Mouse (Mus musculus) midbrain, embryonic 13.5 days (tissue): ENCODE results near the gene Adamts15. TPM values are rescaled to one million over a fixed set of nuclear protein-coding genes. Genes with fewer than 3 reads are reported as not detected.

ENCODE experiments used
- ATAC-seq: fragments of 200-750 bp; cut with Nextera tagmentation; 2 replicates; pipeline ENCODE4 v1.8.0; 2017; ENCODE audit warnings: mild to moderate bottlenecking, moderate TSS enrichment, moderate library complexity
- H3K27ac ChIP-seq: fragments of 300-500 bp; sonication (generic); 2 replicates; pipeline ENCODE4 v1.5.1; 2015; ENCODE audit warnings: inconsistent platforms, mild to moderate bottlenecking, moderate library complexity
- H3K27me3 ChIP-seq: fragments of 300-500 bp; sonication (generic); 2 replicates; pipeline ENCODE4 v1.6.1; 2015; ENCODE audit warnings: mild to moderate bottlenecking, inconsistent platforms
- H3K36me3 ChIP-seq: fragments of 300-500 bp; sonication (generic); 2 replicates; pipeline ENCODE4 v1.6.1; 2015; ENCODE audit warnings: mild to moderate bottlenecking, inconsistent platforms
- H3K4me1 ChIP-seq: fragments of 300-500 bp; sonication (generic); replicated peaks from 2 replicates; pipeline ENCODE4 v1.6.1; 2015; ENCODE audit warnings: inconsistent platforms
- H3K4me2 ChIP-seq: fragments of 300-500 bp; sonication (generic); replicated peaks from 2 replicates; pipeline ENCODE4 v1.6.1; 2015; ENCODE audit warnings: moderate library complexity, mild to moderate bottlenecking, inconsistent platforms
- H3K4me3 ChIP-seq: fragments of 300-500 bp; sonication (generic); replicated peaks from 2 replicates; pipeline ENCODE4 v1.5.1; 2015; ENCODE audit warnings: mild to moderate bottlenecking, inconsistent platforms
- H3K9ac ChIP-seq: fragments of 300-500 bp; sonication (generic); replicated peaks from 2 replicates; pipeline ENCODE4 v1.6.1; 2015; ENCODE audit warnings: mild to moderate bottlenecking, inconsistent platforms
- H3K9me3 ChIP-seq: fragments of 300-500 bp; sonication (generic); 2 replicates; pipeline ENCODE4 v1.6.1; 2016; ENCODE audit warnings: mild to moderate bottlenecking, inconsistent platforms
- WGBS: fragments of 180-500 bp; shearing (Covaris S2); methylation state at CpG from one replicate; pipeline ENCODE4 v1.1.7; 2015; 5-methylcytosine and 5-hydroxymethylcytosine counted together
- polyA plus RNA-seq: library from polyadenylated mRNA; unstranded; fragments of >200 nt; fragmentation: Nextera tagmentation; extraction: Ambion mirVana; gene quantifications from 2 replicates; pipeline ENCODE4 v1.2.1, GENCODE M21; 2015

Gene Adamts15
- polyA plus RNA-seq, 1 experiment from 2014 or later, result 2.9 TPM

DNA sequence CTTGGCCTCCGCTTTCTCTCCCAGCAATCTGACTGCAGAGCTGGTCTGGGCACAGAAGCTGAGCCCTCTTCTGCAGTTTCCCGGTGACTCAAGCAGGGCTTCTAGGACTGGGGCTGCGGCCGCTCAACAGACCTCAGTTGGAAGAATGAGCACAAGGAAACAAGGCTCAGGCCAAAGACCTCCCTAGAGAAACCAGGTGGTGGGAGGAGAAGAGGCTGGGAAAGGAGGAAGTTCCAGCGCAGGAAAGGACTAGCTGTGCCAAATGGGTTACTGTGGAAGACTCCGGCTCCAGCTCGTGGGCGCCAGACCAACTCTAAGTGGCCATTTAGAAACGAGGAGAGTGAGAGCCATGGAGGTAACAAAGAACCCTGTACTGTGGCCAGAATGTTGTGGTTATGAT is 2.6 kb downstream of the Adamts15 start:
- no peak for ATAC-seq
- H3K4me2 ChIP-seq, result no peak overlapping the region
- 92% methylated on average over 9 of the region's 9 CpGs for whole genome bisulfite sequencing
- peaks cover 27% of the 10 kb centered on the region for H3K4me1 ChIP-seq
- no peak overlapping the region for H3K9ac ChIP-seq
- H3K9me3 ChIP-seq, result no peaks in the 10 kb centered on the region
- peaks cover 39% of the 10 kb centered on the region for H3K27me3 ChIP-seq
- H3K36me3 ChIP-seq, result no peaks in the 10 kb centered on the region
- H3K4me3 ChIP-seq, result no peak overlapping the region
- H3K27ac ChIP-seq, result no peak overlapping the region

DNA sequence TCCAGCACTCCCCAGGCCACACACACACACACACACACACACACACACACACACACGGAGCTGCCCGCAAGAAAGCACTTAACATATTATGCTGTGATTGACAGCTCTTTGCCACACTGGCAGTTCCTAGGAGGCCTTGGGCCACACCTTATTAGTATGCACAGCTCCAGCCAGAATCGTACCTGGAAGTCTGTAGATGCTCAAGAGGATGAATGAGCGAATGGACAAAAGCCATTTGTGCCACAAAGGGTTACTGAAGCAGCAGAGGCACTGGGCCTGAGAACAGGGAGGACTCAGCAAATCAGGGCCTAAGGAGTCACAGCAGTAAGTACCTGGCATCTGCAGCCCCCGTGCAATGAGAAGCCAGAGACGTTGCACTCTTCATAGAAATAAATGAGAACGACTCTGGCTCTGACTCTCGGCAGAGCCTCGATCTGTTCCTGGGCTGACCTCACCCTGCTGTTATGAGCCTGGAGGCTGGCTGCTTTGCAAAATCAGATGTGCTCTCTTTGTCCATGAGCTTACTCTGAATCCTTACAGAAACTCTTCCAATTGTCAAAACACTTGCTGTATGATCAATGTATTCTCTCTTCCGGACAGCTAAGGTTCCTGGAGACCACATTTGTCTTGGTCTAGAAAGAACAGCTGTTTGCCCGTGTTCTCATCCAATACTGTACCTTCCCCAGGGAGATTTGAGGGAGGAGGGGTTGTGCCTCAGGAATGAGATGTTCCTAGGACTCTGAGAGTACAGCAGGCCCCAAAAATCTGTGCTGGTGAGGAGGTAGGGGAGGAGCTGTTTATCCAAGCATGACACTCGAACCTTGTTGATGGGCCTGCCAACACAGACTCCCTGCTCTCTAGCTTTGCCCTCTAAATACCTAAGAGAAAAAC is 3.5 kb downstream of the Adamts15 start:
- Histone ChIP-seq H3K9ac (no peak overlapping the region), H3K4me3 (no peak overlapping the region), H3K4me1 (peaks cover 27% of the 10 kb centered on the region), H3K9me3 (no peaks in the 10 kb centered on the region), H3K4me2 (no peak overlapping the region; the same call in 1 of the 2 replicates), H3K27ac (no peak overlapping the region), H3K27me3 (peaks cover 39% of the 10 kb centered on the region), H3K36me3 (no peaks in the 10 kb centered on the region)
- no peak for ATAC-seq
- 49% methylated on average over 12 of the region's 12 CpGs for WGBS

DNA sequence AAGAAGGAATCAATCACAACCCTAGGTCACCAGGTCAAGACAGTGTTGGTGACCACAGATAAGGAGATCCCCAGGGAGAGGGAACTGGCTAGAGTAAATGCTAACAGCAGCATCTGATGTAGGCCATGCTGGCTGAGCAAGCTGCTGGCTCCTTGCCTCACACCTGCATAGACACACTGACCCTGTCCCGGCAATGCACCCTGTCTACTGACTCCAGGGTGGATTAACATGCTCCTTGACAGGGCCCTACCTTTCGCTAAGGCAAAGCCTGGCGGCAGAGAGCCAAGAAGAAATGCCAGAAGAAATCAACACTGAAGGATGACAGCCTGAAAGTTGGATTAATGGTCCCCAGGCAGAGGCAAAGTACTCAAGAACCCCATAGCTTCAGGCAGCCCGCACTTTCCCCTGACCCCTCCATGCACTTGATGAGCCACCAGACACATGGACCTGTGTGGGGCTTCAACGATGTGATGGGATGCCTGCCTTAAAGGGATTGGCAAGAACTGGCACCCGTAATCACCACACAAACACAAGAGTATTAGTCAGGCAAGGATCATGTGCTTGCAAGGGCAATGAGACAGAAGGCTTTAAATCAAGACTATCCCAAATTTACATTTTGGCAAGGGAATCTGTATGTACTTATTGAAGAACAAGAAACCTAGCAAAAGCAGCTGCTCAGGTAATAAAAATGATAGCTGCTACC is 5.8 kb downstream of the Adamts15 start:
- Histone ChIP-seq H3K4me3 (no peak overlapping the region), H3K4me2 (no peak overlapping the region), H3K36me3 (no peaks in the 10 kb centered on the region), H3K27me3 (peaks cover 19% of the 10 kb centered on the region), H3K4me1 (peaks cover 13% of the 10 kb centered on the region), H3K27ac (no peak overlapping the region), H3K9ac (no peak overlapping the region), H3K9me3 (no peaks in the 10 kb centered on the region)
- no peak for ATAC-seq
- 92% methylated on average over 6 of the region's 6 CpGs for WGBS

- H3K4me1 ChIP-seq, result peaks cover 9% of the 10 kb centered on the region; the same call in 1 of the 2 replicates
- no peaks in the 10 kb centered on the region for H3K36me3 ChIP-seq
- H3K9me3 ChIP-seq, result no peaks in the 10 kb centered on the region
- no peak for ATAC-seq
- no peaks in the 10 kb centered on the region for H3K27me3 ChIP-seq
- no peak overlapping the region for H3K4me2 ChIP-seq
- no peak overlapping the region for H3K9ac ChIP-seq
- 84% methylated on average over 2 of the region's 2 CpGs for WGBS
- H3K27ac ChIP-seq, result no peak overlapping the region
- no peak overlapping the region for H3K4me3 ChIP-seq
Measured at GRCm38 (mm10) chr9:30914241-30914640, 8.0 kb downstream of the Adamts15 start.

DNA sequence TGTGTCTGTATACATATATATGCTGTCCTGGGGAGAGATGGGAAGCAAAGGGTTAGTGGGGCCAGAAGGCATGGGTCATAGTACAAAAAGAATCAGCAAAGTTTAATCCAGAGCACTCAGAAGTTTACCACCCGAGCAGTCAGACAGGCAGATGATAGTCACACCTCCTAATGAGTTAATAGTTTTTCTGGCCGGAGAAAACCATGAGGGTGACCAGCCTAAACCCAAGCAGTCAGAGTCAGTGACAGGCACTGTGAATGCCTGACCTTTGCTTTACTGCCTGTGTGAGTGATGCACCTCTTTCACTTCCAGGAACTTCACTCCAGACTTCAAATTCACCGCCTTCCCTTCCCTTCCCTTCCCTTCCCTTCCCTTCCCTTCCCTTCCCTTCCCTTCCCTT is 8.8 kb downstream of the Adamts15 start:
- H3K9ac ChIP-seq, result no peak overlapping the region
- WGBS, result 81% methylated on average over 3 of the region's 3 CpGs
- H3K9me3 ChIP-seq, result no peaks in the 10 kb centered on the region
- H3K27ac ChIP-seq, result no peak overlapping the region
- no peaks in the 10 kb centered on the region for H3K27me3 ChIP-seq
- no peak for ATAC-seq
- no peaks in the 10 kb centered on the region for H3K36me3 ChIP-seq
- no peak overlapping the region for H3K4me2 ChIP-seq
- H3K4me1 ChIP-seq, result peaks cover 2% of the 10 kb centered on the region; the same call in 1 of the 2 replicates
- no peak overlapping the region for H3K4me3 ChIP-seq

DNA sequence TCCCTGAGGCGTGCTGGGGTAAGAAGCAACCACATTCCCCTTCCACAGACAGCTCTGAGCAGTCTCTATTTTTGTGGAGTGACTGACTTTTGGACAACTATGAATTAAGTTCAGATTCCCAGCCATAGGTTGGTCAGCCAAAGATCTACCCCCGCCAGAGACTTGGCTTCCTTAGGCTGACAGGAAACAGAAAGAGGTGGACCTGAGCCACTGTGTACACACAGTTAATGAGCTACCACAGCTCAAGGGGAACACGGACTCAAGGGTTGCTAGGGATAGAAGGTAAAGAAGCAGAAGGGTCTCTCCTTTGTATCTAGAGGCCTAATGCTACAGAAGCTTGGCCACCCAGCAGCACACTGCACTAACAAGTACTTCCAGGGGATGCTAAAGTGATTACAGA is 10.1 kb downstream of the Adamts15 start:
- 71% methylated on average over 3 of the region's 3 CpGs for WGBS

DNA sequence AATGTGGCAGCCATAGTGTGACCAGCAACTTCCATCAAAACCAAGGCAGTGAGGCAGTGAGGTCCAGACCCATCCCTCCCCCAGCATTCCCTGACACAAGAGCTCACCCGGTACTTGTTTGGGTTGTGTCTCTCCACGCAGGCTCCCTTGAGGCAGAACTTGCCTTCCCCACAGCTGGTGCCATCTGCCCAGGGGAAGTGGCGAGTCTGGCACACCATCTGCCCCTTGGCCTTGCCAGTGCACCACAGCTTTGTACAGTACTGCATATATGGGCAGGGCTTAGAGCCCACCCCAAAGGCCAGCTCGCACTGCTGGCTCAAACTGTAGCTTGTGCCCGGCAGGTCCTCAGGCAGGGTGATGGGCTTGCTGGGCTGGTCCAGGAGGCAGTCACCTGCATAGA is 11.8 kb downstream of the Adamts15 start:
- Histone ChIP-seq H3K27me3 (no peaks in the 10 kb centered on the region), H3K9ac (no peak overlapping the region), H3K36me3 (no peaks in the 10 kb centered on the region), H3K4me1 (no peaks in the 10 kb centered on the region), H3K4me3 (no peak overlapping the region), H3K4me2 (no peak overlapping the region), H3K9me3 (no peaks in the 10 kb centered on the region), H3K27ac (no peak overlapping the region)
- WGBS, result 89% methylated on average over 5 of the region's 5 CpGs
- ATAC-seq, result no peak

More for the DNA sequence above, 10.1 kb downstream of the Adamts15 start:
- no peak overlapping the region for H3K9ac ChIP-seq
- no peaks in the 10 kb centered on the region for H3K27me3 ChIP-seq
- H3K4me3 ChIP-seq, result no peak overlapping the region
- H3K4me2 ChIP-seq, result no peak overlapping the region
- no peak for ATAC-seq
- no peak overlapping the region for H3K27ac ChIP-seq
- no peaks in the 10 kb centered on the region for H3K36me3 ChIP-seq
- H3K4me1 ChIP-seq, result no peaks in the 10 kb centered on the region
- no peaks in the 10 kb centered on the region for H3K9me3 ChIP-seq

GRCm38 (mm10) chr9:30908973-30909372 is 13.3 kb downstream of the Adamts15 start:
- Histone ChIP-seq H3K36me3 (no peaks in the 10 kb centered on the region), H3K9me3 (no peaks in the 10 kb centered on the region), H3K4me1 (no peaks in the 10 kb centered on the region), H3K9ac (no peak overlapping the region), H3K27me3 (no peaks in the 10 kb centered on the region), H3K27ac (no peak overlapping the region), H3K4me2 (no peak overlapping the region), H3K4me3 (no peak overlapping the region)
- no peak for ATAC-seq
- 86% methylated on average over 5 of the region's 5 CpGs for WGBS

- Histone ChIP-seq H3K9me3 (no peaks in the 10 kb centered on the region), H3K4me1 (no peaks in the 10 kb centered on the region), H3K27ac (no peak overlapping the region), H3K4me2 (no peak overlapping the region), H3K36me3 (no peaks in the 10 kb centered on the region), H3K9ac (no peak overlapping the region), H3K4me3 (no peak overlapping the region), H3K27me3 (no peaks in the 10 kb centered on the region)
- ATAC-seq, result no peak
- WGBS, result 92% methylated on average over 5 of the region's 5 CpGs
Measured at GRCm38 (mm10) chr9:30908296-30908690, 14.0 kb downstream of the Adamts15 start.

DNA sequence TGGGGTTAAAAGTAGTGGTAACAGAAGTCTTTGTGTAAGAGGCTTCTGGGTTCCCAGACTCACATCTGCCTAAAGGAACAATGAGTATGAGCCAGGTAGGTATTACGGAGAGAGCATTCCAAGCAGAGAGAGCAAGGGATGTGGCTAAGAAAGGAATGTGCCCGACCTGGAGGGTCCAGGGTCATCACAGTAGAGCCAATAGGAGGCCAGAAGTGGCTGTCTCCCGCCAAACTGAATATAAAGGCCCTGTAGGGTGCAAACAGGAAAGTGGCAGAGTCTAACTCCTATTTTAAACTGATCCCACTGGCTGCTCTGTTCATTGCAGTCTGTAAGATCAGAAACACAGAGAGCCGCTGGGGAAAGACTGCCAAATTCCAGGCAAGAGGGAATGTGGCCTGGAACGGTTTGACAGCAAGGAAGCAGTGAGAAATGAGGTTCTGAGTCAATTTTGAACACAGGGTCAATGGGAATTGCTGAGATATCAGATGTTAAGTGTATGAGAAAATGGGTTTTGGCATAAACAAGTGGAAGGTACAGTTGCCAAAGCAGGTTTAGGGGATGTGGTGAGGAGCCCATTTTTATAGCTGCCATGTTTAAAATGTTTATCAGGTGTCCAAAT is 14.5 kb downstream of the Adamts15 start:
- 55% methylated on average over 5 of the region's 5 CpGs for WGBS
- ATAC-seq, result no peak
- H3K27me3 ChIP-seq, result no peaks in the 10 kb centered on the region

GRCm38 (mm10) chr9:30906426-30906825 is 15.8 kb downstream of the Adamts15 start:
- H3K27ac ChIP-seq, result no peak overlapping the region
- H3K4me1 ChIP-seq, result no peaks in the 10 kb centered on the region
- 84% methylated on average over 4 of the region's 4 CpGs for WGBS
- no peak overlapping the region for H3K4me2 ChIP-seq
- no peak overlapping the region for H3K9ac ChIP-seq
- H3K4me3 ChIP-seq, result no peak overlapping the region
- ATAC-seq, result no peak
- H3K27me3 ChIP-seq, result no peaks in the 10 kb centered on the region
- H3K9me3 ChIP-seq, result no peaks in the 10 kb centered on the region
- no peaks in the 10 kb centered on the region for H3K36me3 ChIP-seq

More for the DNA sequence above, 14.5 kb downstream of the Adamts15 start:
- Histone ChIP-seq H3K36me3 (no peaks in the 10 kb centered on the region), H3K9me3 (no peaks in the 10 kb centered on the region), H3K4me1 (no peaks in the 10 kb centered on the region), H3K27ac (no peak overlapping the region), H3K9ac (no peak overlapping the region), H3K4me3 (no peak overlapping the region), H3K4me2 (no peak overlapping the region)

GRCm38 (mm10) chr9:30905861-30906260 is 16.4 kb downstream of the Adamts15 start:
- Histone ChIP-seq H3K36me3 (no peaks in the 10 kb centered on the region), H3K9me3 (no peaks in the 10 kb centered on the region), H3K9ac (no peak overlapping the region), H3K4me1 (no peaks in the 10 kb centered on the region), H3K27me3 (no peaks in the 10 kb centered on the region), H3K4me3 (no peak overlapping the region), H3K27ac (no peak overlapping the region), H3K4me2 (no peak overlapping the region)
- ATAC-seq, result no peak
- WGBS, result 96% methylated on average over 10 of the region's 10 CpGs
